Mouse (Mus musculus) heart, embryonic 12.5 days (tissue): ENCODE data around the gene Rasgef1a. TPM values are rescaled to one million over a fixed set of nuclear protein-coding genes. Genes with fewer than 3 reads are reported as not detected.

Experiments
- ATAC-seq: fragments of 200-750 bp; cut with Nextera tagmentation; 2 replicates; pipeline ENCODE4 v1.8.0; 2017; ENCODE audit warnings: moderate TSS enrichment, moderate library complexity; ENCODE audit not compliant: insufficient number of reproducible peaks, low FRiP score
- H3K27ac ChIP-seq: fragments of 300-500 bp; sonication (generic); 2 replicates; pipeline ENCODE4 v1.5.1; 2016; ENCODE audit warnings: mild to moderate bottlenecking, moderate library complexity; ENCODE audit not compliant: poor library complexity, severe bottlenecking
- H3K27me3 ChIP-seq: fragments of 300-500 bp; sonication (generic); replicated peaks from 2 replicates; pipeline ENCODE4 v1.6.1; 2016; ENCODE audit warnings: mild to moderate bottlenecking, moderate library complexity
- H3K36me3 ChIP-seq: fragments of 300-500 bp; sonication (generic); 2 replicates; pipeline ENCODE4 v1.6.1; 2016; ENCODE audit warnings: mild to moderate bottlenecking, moderate library complexity
- H3K4me1 ChIP-seq: fragments of 300-500 bp; sonication (generic); replicated peaks from 2 replicates; pipeline ENCODE4 v1.6.1; 2016; ENCODE audit warnings: mild to moderate bottlenecking
- H3K4me2 ChIP-seq: fragments of 300-500 bp; sonication (generic); 2 replicates; pipeline ENCODE4 v1.6.1; 2016; ENCODE audit warnings: mild to moderate bottlenecking, moderate library complexity
- H3K4me3 ChIP-seq: fragments of 300-500 bp; sonication (generic); 2 replicates; pipeline ENCODE4 v1.5.1; 2016; ENCODE audit warnings: mild to moderate bottlenecking
- H3K9ac ChIP-seq: fragments of 300-500 bp; sonication (generic); 2 replicates; pipeline ENCODE4 v1.6.1; 2016; ENCODE audit warnings: mild to moderate bottlenecking, moderate library complexity
- H3K9me3 ChIP-seq: fragments of 300-500 bp; sonication (generic); replicated peaks from 2 replicates; pipeline ENCODE4 v1.6.1; 2016; ENCODE audit warnings: mild to moderate bottlenecking, moderate library complexity
- WGBS: fragments of 180-500 bp; shearing (Covaris S2); methylation state at CpG from one replicate; pipeline ENCODE4 v1.1.7; 2016; 5-methylcytosine and 5-hydroxymethylcytosine counted together
- polyA plus RNA-seq: library from polyadenylated mRNA; unstranded; fragments of >200 nt; fragmentation: Nextera tagmentation; extraction: Ambion mirVana; gene quantifications from 2 replicates; pipeline ENCODE4 v1.2.1, GENCODE M21; 2016

Gene Rasgef1a
- 0.51 and 1.1 TPM in 2 replicates for polyA plus RNA-seq

DNA sequence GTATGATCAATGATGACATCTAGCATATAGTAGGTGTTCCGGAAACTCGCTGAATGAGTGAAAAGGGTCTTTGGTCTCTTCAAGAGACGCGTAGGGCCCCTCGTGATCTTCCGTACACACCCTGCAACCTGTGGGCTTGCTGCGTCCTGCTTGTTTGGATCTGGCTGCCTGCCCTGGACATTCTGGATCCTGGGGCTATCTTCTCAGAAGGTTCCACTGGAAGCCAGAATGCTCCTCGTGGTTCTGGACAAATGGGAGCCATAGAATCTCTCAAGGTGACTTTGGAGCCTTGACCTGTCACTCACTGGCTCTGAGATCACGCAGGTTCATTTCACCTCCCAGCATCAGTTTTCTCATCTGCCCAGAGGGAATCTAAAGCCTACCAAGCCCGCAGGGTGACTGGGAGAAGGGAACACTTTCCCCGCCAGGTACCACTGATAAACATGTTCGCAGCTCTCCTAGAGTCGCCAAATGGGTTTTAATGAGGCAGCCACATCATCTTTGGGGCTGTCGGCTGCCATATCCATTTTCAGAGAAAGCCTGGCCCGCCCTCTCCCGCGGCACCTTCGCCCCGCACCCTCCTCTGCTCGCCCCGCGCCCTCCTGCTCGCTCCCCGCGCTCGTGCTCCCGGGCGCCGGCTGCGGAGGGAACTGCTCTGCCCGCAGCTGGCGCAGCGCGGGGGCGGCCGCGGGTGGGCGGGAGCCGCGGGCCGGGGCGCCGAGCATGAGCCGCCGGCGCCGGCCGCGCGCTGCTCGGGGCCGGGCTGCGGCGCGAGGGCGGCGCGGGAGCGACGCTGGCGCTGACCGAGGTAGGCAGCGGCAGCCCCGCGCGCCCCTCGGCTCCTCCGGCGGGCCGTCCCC, at the start of gene Rasgef1a:
Rasgef1a (plus strand) TSS at position 683 of the 860 bp plus-strand sequence.
- no peak for ATAC-seq
- Histone ChIP-seq H3K9ac (peak within 1 kb of the TSS; percentile 43; the same call in 1 of the 2 replicates), H3K9me3 (no peaks in the 10 kb centered on the region), H3K4me1 (peaks cover 7% of the 10 kb centered on the region), H3K4me3 (peak within 1 kb of the TSS; percentile 56), H3K27ac (no peak within 1 kb of the TSS), H3K27me3 (peaks cover 73% of the 10 kb centered on the region), H3K36me3 (no peaks in the 10 kb centered on the region), H3K4me2 (peak within 1 kb of the TSS; percentile 78)
- WGBS = 10% methylated on average over 69 of the region's 70 CpGs

DNA sequence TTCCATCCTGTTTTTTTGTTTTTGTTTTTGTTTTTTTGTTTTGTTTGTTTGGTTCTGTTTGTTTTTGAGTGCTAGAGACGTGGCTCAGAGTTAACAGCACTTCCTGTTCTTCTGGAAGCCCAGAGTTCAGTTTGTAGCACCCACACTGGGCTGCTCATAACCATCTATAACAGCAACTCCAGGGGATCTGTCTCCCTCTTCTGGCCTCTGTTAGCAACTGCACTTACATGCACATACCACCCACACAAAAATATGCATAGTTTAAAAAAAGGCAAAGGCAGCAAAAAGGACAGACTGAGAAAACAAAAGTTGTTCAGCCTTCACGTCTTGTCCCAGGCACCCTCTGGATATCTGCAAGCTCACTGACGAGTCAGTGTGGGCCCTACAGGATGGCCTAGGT, 48.0 kb upstream of the Rasgef1a start:
- no peak overlapping the region for H3K9ac ChIP-seq
- no peak overlapping the region for H3K27ac ChIP-seq
- no peak overlapping the region for H3K4me3 ChIP-seq
- no peak overlapping the region for H3K4me2 ChIP-seq
- H3K27me3 ChIP-seq = no peaks in the 10 kb centered on the region
- peaks cover 11% of the 10 kb centered on the region for H3K4me1 ChIP-seq
- no peaks in the 10 kb centered on the region for H3K36me3 ChIP-seq
- no peak for ATAC-seq
- 88% methylated on average over 3 of the region's 3 CpGs for WGBS
- peaks cover 7% of the 10 kb centered on the region for H3K9me3 ChIP-seq

DNA sequence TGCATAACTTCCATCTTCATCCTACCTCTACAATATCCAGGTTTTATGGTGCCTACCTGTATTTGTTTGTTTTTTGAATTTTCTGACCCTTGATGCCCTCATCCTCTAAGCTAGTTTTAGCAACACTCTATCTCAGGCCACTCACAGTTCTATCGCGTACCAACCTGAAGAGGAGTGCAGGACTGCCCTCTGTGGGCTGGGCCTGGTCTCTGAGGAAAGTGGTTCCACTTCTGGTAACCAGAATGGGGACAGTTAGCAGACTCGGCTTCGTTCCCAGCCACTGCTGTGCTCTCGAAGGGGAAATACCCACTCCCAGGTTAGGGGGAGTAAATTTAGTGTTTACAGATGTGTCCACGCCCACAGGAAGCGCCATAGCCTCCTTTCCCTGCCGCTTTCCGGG, 44.5 kb upstream of the Rasgef1a start:
- Histone ChIP-seq H3K4me2 (peak overlapping the region; percentile 35; the same call in 1 of the 2 replicates), H3K4me1 (peaks cover 11% of the 10 kb centered on the region), H3K4me3 (no peak overlapping the region), H3K36me3 (no peaks in the 10 kb centered on the region), H3K27me3 (no peaks in the 10 kb centered on the region), H3K27ac (peak overlapping the region; percentile 19; the same call in 1 of the 2 replicates), H3K9ac (no peak overlapping the region), H3K9me3 (peaks cover 7% of the 10 kb centered on the region)
- 15% methylated on average over 9 of the region's 9 CpGs for WGBS
- ATAC-seq = no peak

DNA sequence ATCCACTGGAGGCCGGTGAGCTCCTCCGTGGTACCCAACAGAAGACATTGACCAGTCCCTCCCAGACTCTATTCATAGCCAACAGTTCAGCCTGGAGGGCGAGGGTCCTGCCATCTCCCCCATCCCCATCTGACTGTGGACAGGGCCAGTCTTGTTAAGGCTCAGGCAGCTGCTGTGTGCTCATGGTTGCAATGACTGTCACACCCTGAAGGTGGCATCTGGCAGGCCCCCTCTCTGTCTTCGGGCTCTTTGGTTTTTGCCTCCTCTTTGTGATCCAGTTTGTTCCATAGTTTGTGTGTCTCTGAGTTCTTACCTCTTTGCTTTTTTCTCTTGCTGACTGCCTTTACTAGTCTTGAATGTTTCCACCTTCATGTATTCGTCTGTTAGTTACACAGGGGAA, 24.1 kb upstream of the Rasgef1a start:
- Histone ChIP-seq H3K27me3 (no peaks in the 10 kb centered on the region; the same call in 1 of the 2 replicates), H3K27ac (no peak overlapping the region), H3K4me1 (no peaks in the 10 kb centered on the region), H3K9ac (no peak overlapping the region), H3K9me3 (no peaks in the 10 kb centered on the region), H3K36me3 (no peaks in the 10 kb centered on the region), H3K4me3 (no peak overlapping the region), H3K4me2 (no peak overlapping the region)
- WGBS = 51% methylated on average over 5 of the region's 5 CpGs
- ATAC-seq = no peak

DNA sequence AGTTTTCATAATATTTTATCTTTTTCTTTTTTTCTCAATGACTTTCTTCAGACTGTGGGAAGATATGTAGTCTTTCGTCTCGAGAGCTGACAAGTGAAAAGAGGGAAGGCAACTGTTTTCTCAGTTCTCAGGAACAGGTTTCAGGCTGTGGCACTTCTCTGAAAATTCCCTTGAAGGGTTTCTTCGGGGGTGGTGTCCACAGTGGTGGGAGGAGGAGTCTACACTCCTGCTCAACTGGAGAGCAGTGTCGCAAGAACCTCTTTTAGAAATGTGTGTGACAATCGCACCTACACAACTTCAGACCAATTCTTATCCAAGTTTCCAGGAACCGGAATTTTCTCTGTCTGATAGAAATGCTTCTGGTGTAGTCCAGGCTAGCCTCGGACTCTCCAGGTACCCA, 22.0 kb upstream of the Rasgef1a start:
- WGBS = 74% methylated on average over 7 of the region's 7 CpGs
- H3K4me2 ChIP-seq = no peak overlapping the region
- no peak overlapping the region for H3K4me3 ChIP-seq

DNA sequence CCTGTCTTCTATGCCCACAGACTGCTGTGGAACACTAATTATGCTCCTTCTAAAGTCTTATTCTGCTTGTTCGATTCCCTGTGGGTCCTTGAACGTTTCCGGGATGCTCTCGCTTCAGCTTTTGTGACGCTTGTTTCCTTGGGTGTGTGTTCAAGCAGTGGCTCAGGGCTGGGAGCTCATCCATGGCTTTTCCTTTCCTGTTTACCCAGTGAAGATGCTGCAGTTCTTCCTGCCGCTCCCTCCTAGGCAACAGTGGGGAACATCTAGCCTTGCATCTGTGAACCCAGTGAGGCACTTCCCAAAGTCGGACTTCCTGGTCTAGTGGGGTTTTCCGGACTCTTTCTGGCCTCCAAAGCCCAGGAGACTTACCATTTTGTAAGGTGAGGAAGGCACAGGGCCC, 20.6 kb upstream of the Rasgef1a start:
- Histone ChIP-seq H3K36me3 (no peaks in the 10 kb centered on the region), H3K4me2 (no peak overlapping the region), H3K4me1 (no peaks in the 10 kb centered on the region), H3K9ac (no peak overlapping the region), H3K27ac (no peak overlapping the region), H3K9me3 (no peaks in the 10 kb centered on the region), H3K27me3 (peaks cover 8% of the 10 kb centered on the region), H3K4me3 (no peak overlapping the region)
- WGBS = 74% methylated on average over 8 of the region's 8 CpGs
- no peak for ATAC-seq

More for the DNA sequence above, 22.0 kb upstream of the Rasgef1a start:
- Histone ChIP-seq H3K9ac (no peak overlapping the region), H3K27ac (no peak overlapping the region), H3K27me3 (peaks cover 7% of the 10 kb centered on the region), H3K9me3 (no peaks in the 10 kb centered on the region), H3K4me1 (no peaks in the 10 kb centered on the region), H3K36me3 (no peaks in the 10 kb centered on the region)
- ATAC-seq = no peak

DNA sequence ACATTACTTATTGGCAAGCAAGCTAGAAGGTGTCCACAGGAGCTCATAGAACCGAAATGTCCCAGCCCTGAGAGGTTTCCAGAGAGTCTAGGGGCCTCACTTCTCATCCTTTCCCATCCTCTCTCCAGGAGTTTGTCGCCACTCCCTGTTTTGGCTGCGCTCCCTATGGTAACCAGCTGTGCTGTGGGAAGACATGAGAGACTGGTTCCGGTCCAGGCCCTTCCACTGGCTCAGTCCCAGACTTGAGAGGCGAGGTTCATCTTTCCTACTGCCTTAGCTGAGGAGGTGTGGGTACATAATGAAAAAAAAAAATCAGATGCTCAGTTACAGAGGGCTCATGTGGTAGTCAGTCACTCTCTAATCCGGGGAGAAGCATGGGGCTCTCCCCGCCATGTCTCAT, 19.9 kb upstream of the Rasgef1a start:
- Histone ChIP-seq H3K9ac (no peak overlapping the region), H3K4me2 (no peak overlapping the region), H3K27ac (no peak overlapping the region), H3K9me3 (no peaks in the 10 kb centered on the region), H3K4me3 (no peak overlapping the region), H3K4me1 (no peaks in the 10 kb centered on the region), H3K27me3 (peaks cover 15% of the 10 kb centered on the region), H3K36me3 (no peaks in the 10 kb centered on the region)
- WGBS = 71% methylated on average over 7 of the region's 7 CpGs
- no peak for ATAC-seq

- ATAC-seq = no peak
- Histone ChIP-seq H3K9me3 (no peaks in the 10 kb centered on the region), H3K27me3 (peaks cover 18% of the 10 kb centered on the region), H3K36me3 (no peaks in the 10 kb centered on the region), H3K4me3 (no peak overlapping the region), H3K4me2 (no peak overlapping the region), H3K9ac (no peak overlapping the region), H3K4me1 (no peaks in the 10 kb centered on the region), H3K27ac (no peak overlapping the region)
- 64% methylated on average over 8 of the region's 8 CpGs for WGBS
Measured at GRCm38 (mm10) chr6:117991928-117992327, 19.3 kb upstream of the Rasgef1a start.

DNA sequence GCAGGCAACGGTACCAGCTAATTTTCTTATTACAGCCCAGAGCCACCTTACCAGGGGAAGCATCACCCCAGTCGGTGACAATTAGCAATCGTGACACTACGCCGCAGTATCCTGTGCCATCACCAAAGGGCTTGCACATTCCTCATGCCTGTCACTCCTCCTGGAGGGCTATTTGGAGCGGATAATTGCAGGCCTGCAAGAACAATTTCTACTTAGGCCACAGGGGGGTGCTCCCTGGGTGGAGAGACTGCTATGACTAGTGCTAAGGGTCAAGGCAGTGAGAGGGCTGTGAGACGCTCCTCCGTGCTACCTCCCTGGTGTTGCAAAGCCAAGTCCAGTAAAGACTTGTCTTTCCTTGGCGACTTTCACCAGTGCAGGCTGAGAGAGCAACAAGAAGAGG, 16.1 kb upstream of the Rasgef1a start:
- WGBS = 36% methylated on average over 9 of the region's 9 CpGs
- ATAC-seq = no peak
- no peak overlapping the region for H3K27ac ChIP-seq
- no peaks in the 10 kb centered on the region for H3K9me3 ChIP-seq
- H3K27me3 ChIP-seq = peaks cover 41% of the 10 kb centered on the region
- no peaks in the 10 kb centered on the region for H3K4me1 ChIP-seq
- no peaks in the 10 kb centered on the region for H3K36me3 ChIP-seq
- no peak overlapping the region for H3K4me2 ChIP-seq
- H3K4me3 ChIP-seq = no peak overlapping the region
- H3K9ac ChIP-seq = no peak overlapping the region

- no peak overlapping the region for H3K4me2 ChIP-seq
- H3K4me1 ChIP-seq = no peaks in the 10 kb centered on the region
- H3K9me3 ChIP-seq = no peaks in the 10 kb centered on the region
- ATAC-seq = no peak
- WGBS = 16% methylated on average over 3 of the region's 3 CpGs
- H3K27me3 ChIP-seq = peaks cover 39% of the 10 kb centered on the region
- no peaks in the 10 kb centered on the region for H3K36me3 ChIP-seq
- no peak overlapping the region for H3K4me3 ChIP-seq
- H3K9ac ChIP-seq = no peak overlapping the region
- H3K27ac ChIP-seq = no peak overlapping the region
Measured at GRCm38 (mm10) chr6:118001272-118001671, 10.0 kb upstream of the Rasgef1a start.

DNA sequence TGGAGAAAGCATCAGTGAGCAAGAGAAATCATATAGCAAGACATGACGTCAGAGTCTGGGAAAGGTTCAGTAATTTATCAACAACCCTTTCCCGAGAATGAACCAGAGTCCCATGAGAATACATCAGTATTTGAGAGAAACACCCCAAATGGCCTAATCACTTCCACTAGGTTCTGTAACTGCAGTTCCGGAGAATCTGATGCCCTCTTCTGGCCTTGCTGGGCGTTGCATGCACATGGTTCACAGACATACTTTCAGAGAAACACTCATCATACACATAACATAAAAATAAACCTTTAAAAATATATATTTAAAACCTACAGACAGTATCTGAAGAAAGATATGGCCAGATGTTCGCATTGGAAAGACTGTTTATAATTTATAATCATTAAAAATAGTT, 3.9 kb upstream of the Rasgef1a start:
- no peaks in the 10 kb centered on the region for H3K9me3 ChIP-seq
- H3K4me1 ChIP-seq = peaks cover 7% of the 10 kb centered on the region
- no peak overlapping the region for H3K27ac ChIP-seq
- H3K9ac ChIP-seq = no peak overlapping the region
- H3K4me2 ChIP-seq = no peak overlapping the region
- ATAC-seq = no peak
- WGBS = 45% methylated on average over 5 of the region's 5 CpGs
- H3K4me3 ChIP-seq = no peak overlapping the region
- H3K36me3 ChIP-seq = no peaks in the 10 kb centered on the region
- H3K27me3 ChIP-seq = peaks cover 39% of the 10 kb centered on the region
